Mouse (Mus musculus) heart, adult 2 months (tissue): ENCODE measurements around the gene Ephb2.

Experiments used
- CTCF ChIP-seq: fragments of 200-600 bp; IDR thresholded peaks from 2 replicates; pipeline ENCODE4 v1.8.1; 2022; ENCODE audit warnings: antibody characterized with exemption, mild to moderate bottlenecking, moderate library complexity
- POLR2A ChIP-seq: fragments of 200-500 bp; IDR thresholded peaks from 2 replicates; pipeline ENCODE4 v1.6.1; 2011; ENCODE audit warnings: mild to moderate bottlenecking, low read depth, low read length, control low read depth; ENCODE audit not compliant: insufficient read depth

DNA sequence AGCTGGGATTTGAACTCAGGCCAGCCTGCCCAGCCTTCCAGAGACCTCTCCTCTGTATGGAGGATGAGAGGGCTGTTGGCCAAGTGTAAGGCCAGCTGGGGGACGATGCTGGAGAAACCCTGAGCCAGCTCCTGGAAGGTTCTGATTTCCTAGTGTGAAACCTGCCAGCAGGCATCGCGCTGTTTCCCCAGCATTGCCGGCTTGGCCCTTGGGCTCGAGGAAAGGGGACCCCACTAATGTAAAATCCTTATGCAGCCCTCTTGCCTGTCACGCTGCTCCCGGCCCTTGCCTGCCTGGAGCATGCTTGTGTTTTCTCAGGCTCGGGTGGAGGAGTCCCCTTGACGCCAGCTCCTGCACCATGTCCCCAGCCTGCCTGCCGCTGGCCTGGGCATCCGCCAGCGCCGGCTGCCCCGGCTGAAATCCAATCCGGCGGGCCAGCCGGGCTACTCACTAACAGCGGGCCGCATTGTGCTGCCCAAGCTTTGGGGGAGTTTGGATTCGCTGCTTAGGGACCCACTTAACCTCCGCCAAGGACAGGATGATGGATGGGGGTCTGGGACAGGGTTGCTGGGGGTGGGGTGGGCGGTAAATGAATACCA is 52.1 kb downstream of the Ephb2 start:
- TF ChIP-seq POLR2A (no peak), CTCF (no peak)
